Mouse (Mus musculus) lung, adult 2 months (tissue): ENCODE data around the gene Defb35.

Experiments used
- CTCF ChIP-seq: fragments of 200-500 bp; IDR thresholded peaks from 2 replicates; pipeline ENCODE4 v1.5.1; 2011; ENCODE audit warnings: mild to moderate bottlenecking, low read length, control low read depth; ENCODE audit not compliant: insufficient read depth
- POLR2A ChIP-seq: fragments of 200-500 bp; IDR thresholded peaks from 2 replicates; pipeline ENCODE4 v1.6.1; 2011; ENCODE audit warnings: low read depth, mild to moderate bottlenecking, control low read depth, low read length, borderline replicate concordance; ENCODE audit errors: extremely low read depth

GRCm38 (mm10) chr8:21932610-21933009 is 5.5 kb upstream of the Defb35 start, which contains the start of gene Defb15:
- TF ChIP-seq POLR2A (no peak), CTCF (no peak)
